Mouse (Mus musculus) right cerebral cortex, adult 18-20 months (tissue): ENCODE data around the gene Psme2b.
"Not testable (repeated sequence)": the region's sequence is repeated elsewhere in the genome, so short reads cannot be mapped to it uniquely, and the experiment has no call there.

Experiments
- DNase-seq: peaks from one replicate; pipeline ENCODE4 v3.0.0; 2022; ENCODE audit warnings: mixed read lengths

Gene Psme2b

DNA sequence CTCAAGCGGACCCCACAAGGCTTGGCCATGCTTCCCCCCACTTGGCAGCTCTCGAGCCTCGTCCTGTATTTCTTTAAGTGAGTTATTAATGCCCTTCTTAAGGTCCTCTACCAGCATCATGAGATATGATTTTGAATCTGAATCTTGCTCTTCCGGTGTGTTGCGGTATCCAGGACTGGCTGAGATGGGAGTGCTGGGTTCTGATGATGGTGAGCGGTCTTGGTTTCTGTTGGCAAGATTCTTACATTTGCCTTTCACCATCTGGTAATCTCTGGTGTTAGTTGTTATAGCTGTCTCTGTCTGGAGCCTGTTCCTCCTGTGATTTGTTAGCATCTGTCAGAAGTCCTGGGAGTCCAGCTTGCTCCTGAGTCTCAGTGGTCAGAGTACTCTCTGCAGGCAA, at the start of gene Psme2b:
TSS of gene Psme2b (minus strand) at position 101 of the 400 bp plus-strand sequence.
- not testable (repeated sequence) for DNase-seq

DNA sequence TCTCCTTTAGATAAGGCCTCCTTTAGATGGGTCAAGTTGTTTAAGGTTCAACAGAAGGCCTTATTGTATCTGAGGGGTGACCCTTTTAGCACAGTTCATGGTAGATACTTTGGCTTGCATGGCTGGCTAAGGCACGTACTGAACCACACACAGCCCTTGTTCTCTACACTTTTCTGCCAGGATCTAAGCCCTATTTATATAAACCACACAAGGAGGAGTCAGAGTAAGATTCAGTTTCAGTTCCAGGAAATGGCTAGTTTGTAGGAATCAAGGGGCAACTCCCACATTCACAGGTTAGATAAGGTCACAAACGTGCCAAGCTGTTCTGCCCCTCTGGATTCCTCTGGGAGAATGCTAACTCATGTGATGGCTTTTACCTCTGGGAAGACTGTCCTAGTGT, 48.0 kb upstream of the Psme2b start, which contains the start of gene Tgtp1:
TSS of gene Tgtp1 (minus strand) at position 155 of the 400 bp plus-strand sequence.
- not testable (repeated sequence) for DNase-seq

DNA sequence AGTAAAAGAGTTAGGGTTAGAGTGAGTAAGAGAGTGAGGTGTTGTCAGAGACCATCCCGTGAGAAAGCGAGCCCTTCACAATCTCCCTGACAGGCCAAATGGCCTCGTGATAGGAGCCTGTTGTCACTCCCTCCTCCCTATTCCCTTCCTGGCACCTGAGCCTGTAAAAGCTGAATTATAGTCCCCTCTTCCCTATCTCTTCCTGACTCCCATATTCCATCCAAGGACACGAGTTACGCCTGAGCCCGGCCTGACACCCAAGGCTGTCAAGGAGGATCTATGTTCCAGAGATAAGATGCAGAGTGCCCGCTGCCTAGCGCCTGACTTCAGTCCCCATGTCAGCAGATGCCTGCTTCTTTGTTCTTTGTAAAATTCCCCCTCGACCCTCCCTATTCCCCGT, 47.3 kb upstream of the Psme2b start:
- not testable (repeated sequence) for DNase-seq

DNA sequence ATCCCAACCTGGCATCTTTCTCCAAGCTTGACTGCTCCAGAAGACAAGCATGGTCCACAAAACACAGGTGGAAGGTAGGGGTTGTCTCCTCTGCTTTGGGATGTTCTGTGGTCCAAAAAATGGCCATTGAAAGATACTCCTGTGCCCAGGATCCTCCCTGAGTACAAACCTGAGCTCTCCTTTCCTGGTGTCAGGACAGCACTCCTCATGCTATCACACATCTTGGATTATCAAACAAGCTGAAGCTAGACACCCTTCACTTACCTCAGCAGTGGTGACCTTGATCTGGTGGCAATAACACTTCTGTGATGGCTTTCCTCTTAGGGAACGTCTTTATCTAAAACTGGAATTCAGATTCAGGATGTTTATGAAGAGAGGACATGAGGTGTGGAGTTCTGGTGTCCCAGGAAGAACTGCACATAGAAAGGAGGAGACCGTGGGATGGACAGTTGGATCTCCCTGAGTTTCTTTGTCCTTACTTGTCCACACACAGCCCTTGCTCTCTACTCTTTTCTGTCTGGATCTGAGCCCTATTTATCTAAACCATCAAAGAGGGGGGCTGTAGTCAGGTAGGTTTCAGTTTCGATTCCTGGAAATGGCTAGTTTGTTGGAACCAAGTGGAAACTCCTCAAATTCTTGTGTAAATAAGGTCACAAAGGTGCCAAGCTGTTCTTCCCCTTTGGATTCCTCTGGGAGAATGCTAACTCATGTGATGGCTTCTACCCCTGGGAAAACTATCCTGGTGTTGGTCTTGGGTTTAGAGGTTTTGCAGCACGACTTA, 45.9 kb upstream of the Psme2b start, which contains the start of gene Gm12185:
TSS of gene Gm12185 (minus strand) at position 487 of the 781 bp plus-strand sequence.
- DNase-seq, result not testable (repeated sequence)

DNA sequence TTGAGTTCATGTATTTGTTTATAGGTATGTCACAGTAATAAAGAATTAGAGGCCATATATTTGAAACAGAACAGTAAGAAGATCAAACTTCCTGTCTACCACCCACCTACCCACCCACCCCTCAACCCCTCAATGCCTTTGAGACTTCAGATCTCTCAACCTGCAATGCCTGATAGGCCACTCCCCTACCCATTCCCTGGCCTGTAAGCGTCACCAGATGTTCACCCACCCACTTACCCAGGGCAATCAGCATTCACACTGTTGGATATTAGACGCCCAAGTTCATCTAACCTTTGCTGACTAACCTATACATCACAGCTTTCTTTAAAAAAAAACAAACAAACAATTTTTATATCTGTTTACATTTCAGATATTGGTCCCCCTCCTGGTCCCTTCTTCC, 44.0 kb upstream of the Psme2b start:
- not testable (repeated sequence) for DNase-seq

DNA sequence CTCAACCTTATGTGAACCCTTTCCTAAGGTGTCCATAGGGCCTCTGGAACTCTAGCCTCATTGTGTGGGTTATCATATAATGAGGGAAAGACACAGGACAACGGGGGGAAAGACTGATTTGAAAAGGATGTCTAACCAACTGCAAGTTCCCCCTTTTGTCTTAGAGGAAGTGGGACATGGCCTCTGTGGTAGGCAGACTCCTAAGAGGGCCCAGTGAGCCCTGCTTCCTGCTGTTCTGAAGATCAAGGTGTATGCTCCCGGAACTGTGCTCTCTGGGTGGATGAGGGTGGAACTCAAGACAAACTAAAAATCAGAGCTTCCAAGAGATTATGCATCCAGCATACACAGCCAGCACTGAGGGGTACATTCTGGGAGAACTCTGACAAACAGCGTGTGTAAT, 42.2 kb upstream of the Psme2b start:
- not testable (repeated sequence) for DNase-seq

DNA sequence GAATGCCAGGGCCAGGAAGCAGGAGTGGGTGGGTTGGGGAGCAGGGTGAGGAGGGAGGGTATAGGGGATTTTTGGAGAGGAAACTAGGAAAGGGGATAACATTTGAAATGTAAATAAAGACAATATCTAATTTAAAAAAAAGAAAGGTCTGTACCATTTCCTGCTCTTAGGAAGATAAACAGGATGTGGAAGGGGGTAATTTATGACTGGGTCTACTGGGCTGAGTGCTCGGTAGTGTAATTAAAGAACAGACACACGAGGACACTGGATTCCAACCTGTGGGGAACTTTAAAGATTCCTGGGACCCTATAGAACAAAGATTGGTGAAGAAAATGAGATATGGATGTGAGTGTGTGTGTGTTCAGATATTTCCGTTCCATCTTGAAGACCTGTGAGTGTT, 36.9 kb upstream of the Psme2b start:
- DNase-seq, result not testable (repeated sequence)

DNA sequence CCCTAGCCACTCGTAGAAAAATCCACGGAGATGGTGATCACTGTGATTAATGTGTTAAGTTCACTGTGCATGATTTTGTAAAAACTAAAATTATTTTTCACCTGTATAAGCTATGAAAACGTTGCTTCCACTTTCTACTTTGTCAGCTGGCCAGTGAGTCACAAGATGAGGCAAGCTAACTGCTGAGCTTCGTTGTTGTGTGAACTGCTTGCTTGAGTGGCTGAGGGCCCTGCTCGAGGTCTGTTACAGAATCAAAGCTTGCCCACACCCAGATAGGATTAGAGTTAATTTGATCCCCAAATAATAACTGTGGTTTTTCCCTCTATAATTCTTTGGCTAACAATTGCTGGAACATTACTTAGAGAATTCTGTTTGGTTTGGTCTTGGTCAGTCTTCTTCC, 34.1 kb upstream of the Psme2b start:
- not testable (repeated sequence) for DNase-seq

DNA sequence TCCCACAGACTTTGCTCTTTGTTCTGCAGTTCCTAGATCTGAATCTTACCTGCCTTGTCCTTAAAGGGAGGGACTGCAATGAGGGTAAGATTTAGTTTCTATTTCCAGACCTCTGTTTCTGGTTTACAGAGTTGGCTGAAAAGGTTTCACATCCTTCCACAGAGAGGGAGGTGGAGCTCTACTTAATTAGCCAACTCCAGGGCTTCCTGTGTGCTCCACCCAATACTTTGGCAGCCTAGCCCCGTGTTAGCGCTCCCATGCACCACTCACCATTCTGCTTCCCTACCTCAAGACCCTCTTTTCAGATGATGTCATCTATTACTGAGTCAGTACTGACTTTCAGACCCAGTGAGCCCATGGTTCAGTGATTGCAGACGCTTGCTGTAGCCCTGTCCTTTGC, 33.3 kb upstream of the Psme2b start, which contains the start of gene 9930111J21Rik1:
TSS of gene 9930111J21Rik1 (minus strand) at position 148 of the 400 bp plus-strand sequence.
- DNase-seq, result not testable (repeated sequence)

DNA sequence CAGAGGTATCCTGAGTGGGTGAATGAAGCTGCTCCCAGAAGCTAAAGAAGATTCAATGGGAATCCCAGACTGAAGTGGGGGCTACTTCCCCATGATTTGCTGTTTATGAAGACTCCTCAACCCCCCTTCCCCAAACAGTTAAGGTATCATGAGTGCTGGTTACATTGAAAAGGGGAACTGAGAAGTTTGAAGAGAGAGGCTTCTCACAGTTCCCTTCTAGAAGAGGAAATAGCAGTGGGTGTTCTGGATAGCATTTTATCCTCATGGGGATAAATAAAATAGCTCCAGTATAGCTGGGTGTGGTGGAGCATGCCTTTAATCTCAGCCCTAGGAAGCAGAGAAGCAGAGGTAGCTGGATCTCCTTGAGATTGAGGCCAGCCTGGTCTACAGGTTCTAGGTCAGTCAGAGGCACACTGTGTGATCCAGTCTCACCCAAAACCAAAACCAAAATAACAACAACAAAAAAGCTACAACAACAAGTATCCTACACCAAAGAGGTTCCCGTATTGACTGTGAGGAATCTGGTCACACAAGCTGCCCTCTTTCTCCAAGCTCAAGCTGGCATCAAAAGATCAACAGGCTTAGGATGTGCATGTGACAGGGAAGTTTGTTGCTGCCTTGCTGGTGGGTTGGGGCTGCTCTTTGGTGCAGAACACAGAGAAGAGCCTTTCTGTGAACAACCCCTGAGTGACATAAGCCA, 32.4 kb upstream of the Psme2b start, which contains the start of gene Olfr56:
TSS of gene Olfr56 (plus strand) at position 650 of the 700 bp plus-strand sequence.
- not testable (repeated sequence) for DNase-seq

DNA sequence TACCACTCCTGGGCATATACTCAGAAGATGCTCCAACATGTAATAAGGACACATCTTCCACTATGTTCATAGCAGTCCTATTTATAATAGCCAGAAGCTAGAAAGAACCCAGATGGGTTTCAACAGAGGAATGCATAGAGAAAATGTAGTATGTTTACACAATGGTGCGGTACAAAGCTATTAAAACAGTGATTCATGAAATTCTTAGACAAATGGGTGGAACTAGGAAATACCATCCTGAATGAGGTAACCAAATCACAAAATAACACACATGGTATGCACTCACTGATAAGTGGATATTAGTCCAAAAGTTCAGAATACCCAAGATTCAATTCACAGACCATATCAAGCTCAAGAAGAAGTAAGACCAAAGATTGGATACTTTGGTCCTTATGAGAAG, 28.7 kb upstream of the Psme2b start:
- not testable (repeated sequence) for DNase-seq

DNA sequence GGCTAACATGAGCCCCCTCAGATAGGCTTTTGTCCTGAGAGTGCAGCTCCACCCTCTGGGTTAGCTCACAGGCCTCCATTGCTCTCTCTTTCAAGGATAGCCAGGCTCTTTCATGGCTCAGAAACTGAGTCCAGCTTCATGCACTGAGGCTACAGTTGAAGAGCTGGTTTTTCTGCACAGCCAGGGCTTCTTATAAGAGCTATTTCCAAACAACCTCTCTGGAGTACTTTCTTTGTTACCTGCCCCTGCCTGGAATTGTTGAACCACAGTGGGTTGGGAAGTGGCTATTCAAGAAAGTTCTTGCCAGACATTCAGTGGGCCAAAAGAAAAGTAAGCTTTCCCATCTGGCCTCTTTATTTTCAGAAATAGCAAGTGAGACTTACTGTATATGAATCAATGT, 6.7 kb downstream of the Psme2b start:
- not testable (repeated sequence) for DNase-seq

DNA sequence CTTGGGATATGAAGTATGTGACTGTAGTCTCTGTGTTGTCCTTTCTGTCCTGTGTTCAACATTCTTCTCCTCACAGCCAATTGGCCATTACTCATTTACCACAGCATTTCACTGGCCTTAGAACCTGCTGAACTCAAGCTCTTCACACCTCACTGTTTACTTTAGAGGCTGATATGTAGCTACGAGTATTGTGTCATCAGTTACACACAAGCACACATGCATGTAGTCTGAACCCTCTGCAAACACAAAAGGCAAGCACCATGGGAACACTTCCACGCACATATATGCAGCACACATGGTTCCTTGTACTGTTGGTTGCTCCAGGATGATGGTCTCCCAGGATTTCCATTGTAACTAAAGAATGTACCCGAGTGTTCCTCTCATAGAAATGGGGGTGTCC, 10.7 kb downstream of the Psme2b start:
- DNase-seq, result not testable (repeated sequence)

DNA sequence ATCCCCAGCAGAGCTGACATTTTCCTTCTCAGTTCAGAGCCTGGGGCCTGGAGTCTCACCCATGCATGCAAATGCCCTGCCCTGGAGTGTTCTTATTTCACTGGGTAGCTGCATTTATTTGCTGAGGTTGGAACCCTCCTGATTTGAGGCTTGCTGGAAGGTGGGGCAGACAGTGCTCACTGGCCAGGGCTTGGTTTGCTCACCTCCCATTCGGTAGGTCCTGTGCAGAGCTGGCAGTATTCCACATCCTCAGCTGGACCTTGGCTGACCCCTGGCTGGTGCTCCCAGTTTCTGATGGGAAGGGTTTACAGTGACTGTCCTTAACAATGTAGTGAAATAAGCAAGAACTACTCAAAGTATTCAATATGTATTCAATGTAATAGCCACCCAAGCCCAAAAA, 12.1 kb downstream of the Psme2b start:
- not testable (repeated sequence) for DNase-seq

DNA sequence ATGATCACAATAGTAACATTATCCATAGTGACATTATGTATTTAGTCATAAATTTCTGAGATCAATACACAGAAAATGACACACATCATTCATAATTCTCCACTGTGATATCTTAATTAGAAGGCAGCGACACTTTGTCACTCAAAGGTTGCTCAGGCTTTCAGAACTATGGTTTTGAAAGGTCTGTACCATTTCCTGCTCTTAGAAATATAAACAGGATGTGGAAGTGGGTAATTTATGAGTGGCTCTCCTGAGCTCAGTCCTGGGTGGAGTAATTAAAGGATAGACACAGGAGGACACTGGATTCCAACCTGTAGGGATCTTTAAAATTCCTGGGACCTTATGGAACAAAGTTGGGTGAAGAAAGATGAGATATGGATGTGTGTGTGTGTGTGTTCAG, 12.6 kb downstream of the Psme2b start:
- DNase-seq, result not testable (repeated sequence)

DNA sequence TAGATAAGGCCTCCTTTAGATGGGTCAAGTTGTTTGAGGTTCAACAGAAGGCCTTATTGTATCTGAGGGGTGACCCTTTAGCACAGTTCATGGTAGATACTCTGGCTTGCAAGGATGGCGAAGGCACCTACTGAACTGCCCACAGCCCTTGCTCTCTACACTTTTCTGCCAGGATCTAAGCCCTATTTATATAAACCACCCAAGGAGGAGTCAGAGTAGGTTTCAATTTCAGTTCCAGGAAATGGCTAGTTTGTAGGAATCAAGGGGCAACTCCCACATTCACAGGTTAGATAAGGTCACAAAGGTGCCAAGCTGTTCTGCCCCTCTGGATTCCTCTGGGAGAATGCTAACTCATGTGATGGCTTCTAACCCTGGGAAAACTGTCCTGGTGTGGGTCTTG, 17.9 kb downstream of the Psme2b start:
- not testable (repeated sequence) for DNase-seq

DNA sequence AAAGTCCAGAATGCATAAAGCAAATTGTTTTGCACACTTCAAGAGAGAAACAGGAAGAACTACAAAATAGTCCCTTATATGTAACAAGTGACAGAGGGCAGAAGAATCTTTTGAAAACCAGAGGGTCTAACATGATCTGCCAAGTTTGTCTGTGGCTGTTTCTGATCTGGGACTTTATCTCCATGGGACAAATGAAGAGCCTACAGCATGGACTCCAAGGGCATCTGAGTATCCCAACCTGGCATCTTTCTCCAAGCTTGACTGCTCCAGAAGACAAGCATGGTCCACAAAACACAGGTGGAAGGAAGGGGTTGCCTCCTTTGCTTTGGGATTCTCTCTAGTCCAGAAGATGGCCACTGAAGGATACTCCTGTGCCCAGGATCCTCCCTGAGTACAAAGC, 19.6 kb downstream of the Psme2b start:
- DNase-seq, result not testable (repeated sequence)

DNA sequence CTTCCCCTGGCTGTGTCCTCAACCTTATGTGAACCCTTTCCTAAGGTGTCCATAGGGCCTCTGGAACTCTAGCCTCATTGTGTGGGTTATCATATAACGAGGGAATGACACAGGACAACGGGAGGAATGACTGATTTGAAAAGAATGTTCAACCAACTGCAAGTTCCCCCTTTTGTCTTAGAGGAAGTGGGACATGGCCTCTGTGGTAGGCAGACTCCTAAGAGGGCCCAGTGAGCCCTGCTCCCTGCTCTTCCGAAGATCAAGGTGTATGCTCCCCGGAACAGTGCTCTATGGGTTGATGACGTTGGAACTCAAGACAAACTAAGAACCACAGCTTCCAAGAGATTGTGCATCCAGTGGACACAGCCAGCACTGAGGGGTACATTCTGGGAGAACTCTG, 22.2 kb downstream of the Psme2b start:
- not testable (repeated sequence) for DNase-seq

DNA sequence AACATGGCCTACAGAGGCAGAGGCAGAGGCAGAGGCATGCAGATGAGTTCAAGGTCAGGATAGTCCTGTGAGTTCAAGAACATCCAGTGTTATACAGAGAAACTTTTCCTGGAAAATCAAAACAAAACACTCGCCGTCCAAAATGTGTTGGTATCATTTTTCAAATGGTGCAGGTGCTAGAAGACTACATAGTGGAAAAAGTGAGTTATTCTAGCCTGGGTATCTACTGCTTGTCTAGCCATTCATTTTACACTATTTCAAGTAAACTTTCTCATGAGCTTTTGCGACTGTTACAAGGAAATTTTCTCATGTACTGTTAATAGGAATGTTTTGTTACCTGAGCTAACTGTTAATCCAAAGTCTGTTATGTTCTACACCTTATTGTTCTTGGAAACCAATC, 27.6 kb downstream of the Psme2b start:
- no peak for DNase-seq

DNA sequence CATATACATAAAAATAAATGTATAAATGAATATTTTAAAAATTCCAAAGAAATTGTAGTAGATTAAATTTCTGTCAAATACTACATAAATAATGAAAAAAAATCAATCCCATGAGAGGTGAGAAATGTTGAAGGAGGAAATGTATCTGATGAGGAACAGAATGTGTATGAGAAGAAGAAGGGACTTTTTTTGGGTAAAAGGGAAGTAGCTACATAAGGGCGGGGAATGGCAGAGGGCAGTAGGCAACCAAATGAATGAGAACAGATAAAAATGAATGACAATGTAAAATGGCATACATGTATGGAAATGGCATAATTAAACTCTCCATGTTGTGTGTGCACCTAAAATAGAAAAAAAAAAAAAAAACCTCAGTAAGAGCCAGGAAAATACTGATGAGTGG, 32.4 kb downstream of the Psme2b start:
- DNase-seq, result no peak

DNA sequence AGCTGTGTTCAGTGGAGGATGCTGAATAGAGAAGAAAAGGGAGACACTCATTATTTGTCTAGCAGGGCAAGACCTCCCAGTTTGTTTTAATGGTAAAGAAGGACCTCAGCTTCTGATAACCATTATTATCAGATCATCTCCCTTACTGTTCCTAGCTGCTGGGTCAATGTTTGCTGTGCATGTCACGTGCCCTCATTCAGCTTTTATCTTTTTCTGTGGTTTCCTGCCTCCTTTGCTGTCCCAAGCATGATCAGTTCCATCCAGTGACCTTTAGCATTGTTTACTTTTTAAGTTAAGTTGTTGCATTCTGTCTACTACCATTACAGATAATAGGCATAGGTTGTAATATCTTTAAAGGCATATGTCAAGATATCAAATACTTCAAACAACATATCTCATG, 37.5 kb downstream of the Psme2b start:
- DNase-seq, result no peak

DNA sequence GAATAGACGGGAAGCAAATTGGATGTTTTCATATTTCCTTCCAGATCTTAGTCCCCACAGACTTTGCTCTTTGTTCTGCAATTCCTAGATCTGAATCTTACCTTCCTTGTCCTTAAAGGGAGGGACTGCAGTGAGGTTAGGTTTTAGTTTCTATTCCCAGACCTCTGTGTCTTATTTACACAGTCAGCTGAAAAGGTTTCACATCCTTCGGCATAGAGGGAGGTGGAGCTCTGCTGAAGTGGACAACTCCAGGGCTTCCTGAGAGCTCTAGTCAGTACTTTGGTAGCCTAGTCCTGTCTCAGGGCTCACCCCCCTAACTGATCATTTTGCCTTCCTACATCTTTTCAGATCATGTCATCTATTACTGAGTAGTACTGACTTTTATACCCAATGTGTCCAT, 44.0 kb downstream of the Psme2b start, which contains the start of gene Gm5431:
TSS of gene Gm5431 (minus strand) at position 194 of the 400 bp plus-strand sequence.
- DNase-seq, result no peak

DNA sequence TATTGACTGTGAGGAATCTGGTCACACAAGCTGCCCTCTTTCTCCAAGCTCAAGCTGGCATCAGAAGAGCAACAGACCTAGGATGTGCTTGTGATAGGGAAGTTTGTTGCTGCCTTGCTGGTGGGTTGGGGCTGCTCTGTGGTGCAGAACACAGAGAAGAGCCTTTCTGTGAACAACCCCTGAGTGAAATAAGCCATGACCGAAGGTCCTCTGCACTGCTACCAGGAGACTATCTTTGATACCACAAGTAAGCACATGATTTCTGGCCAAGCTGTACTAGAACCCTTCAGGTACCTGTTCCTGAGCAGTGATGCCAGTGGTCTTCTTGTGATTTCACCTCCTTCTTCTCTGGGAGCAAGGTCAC, 44.4 kb downstream of the Psme2b start:
- not testable (repeated sequence) for DNase-seq
